Mouse (Mus musculus): ENCODE measurements at regions not wholly inside any gene's neighbourhood (a gene's known extent, or its start where the extent isn't known, plus 50 kb on each side); places are given as distances from the start of the nearest gene placed in this dataset.
"Not testable (repeated sequence)": the region's sequence is repeated elsewhere in the genome, so short reads cannot be mapped to it uniquely, and the experiment has no call there.

DNA sequence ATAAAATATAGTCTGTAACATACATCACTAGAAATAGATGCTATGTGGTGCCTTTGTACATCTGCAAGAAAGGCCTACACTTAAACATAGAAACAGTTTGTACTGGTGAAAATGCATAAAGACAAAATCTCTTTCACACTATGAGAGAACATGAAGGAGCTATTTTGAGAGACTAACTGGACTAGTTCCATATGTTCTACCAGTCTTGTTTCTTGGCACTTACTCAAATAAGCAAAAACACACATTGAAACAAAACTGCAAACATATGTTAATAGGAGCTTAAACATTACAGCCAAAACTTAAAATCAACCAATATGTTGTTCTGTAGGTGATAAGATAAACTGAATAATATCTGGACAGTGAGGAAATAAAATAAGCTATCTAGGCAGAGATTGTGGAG is 1157.1 kb upstream of the Nova1 start:
- ATAC-seq (ENCODE audit: low FRiP score) (no peak), DNase-seq (ENCODE audit: low spot score) (no peak)
- Histone ChIP-seq H3K9me3 (ENCODE audit: low read length) (no peaks in the 10 kb centered on the region), H3K4me1 (ENCODE audit: insufficient read depth, low read length) (no peaks in the 10 kb centered on the region), H3K4me3 (ENCODE audit: low read depth, low read length) (no peak overlapping the region), H3K36me3 (ENCODE audit: insufficient read depth, low read length) (no peaks in the 10 kb centered on the region), H3K9ac (replicated peaks; ENCODE audit: low read length, poor library complexity, severe bottlenecking) (no peak overlapping the region), H3K4me2 (ENCODE audit: low read depth, low read length, poor library complexity, severe bottlenecking) (no peak overlapping the region), H3K27me3 (ENCODE audit: insufficient read depth, low read length) (no peaks in the 10 kb centered on the region), H3K27ac (ENCODE audit: low read depth, low read length) (no peak overlapping the region)
- no peak for TF ChIP-seq CTCF (IDR thresholded peaks at IDR 0.05)

- Histone ChIP-seq H3K4me2 (ENCODE audit: low read depth, low read length, poor library complexity, severe bottlenecking) (no peak overlapping the region), H3K9me3 (ENCODE audit: low read length) (no peaks in the 10 kb centered on the region), H3K4me1 (ENCODE audit: insufficient read depth, low read length) (no peaks in the 10 kb centered on the region), H3K27ac (ENCODE audit: low read depth, low read length) (no peak overlapping the region), H3K27me3 (ENCODE audit: insufficient read depth, low read length) (no peaks in the 10 kb centered on the region), H3K4me3 (ENCODE audit: low read depth, low read length) (no peak overlapping the region), H3K36me3 (ENCODE audit: insufficient read depth, low read length) (no peaks in the 10 kb centered on the region), H3K9ac (replicated peaks; ENCODE audit: low read length, poor library complexity, severe bottlenecking) (no peak overlapping the region)
- 28% methylated on average over 2 of the region's 2 CpGs for WGBS
- no peak for DNase-seq (ENCODE audit: low spot score)
- no peak for TF ChIP-seq CTCF (IDR thresholded peaks at IDR 0.05)
- ATAC-seq (ENCODE audit: low FRiP score) = no peak
Observed at GRCm38 (mm10) chr12:47969655-47970054, 1150.9 kb upstream of the Nova1 start.

GRCm38 (mm10) chr12:47954330-47954729 is 1135.6 kb upstream of the Nova1 start:
- Histone ChIP-seq H3K9me3 (ENCODE audit: low read length) (0 out of 2 replicates have a peak, but pooled peaks cover 4% of the 10 kb centered on the region), H3K36me3 (ENCODE audit: insufficient read depth, low read length) (no peaks in the 10 kb centered on the region), H3K27me3 (ENCODE audit: insufficient read depth, low read length) (no peaks in the 10 kb centered on the region), H3K4me1 (ENCODE audit: insufficient read depth, low read length) (no peaks in the 10 kb centered on the region), H3K4me3 (ENCODE audit: low read depth, low read length) (no peak overlapping the region), H3K4me2 (ENCODE audit: low read depth, low read length, poor library complexity, severe bottlenecking) (no peak overlapping the region), H3K9ac (replicated peaks; ENCODE audit: low read length, poor library complexity, severe bottlenecking) (no peak overlapping the region), H3K27ac (ENCODE audit: low read depth, low read length) (no peak overlapping the region)
- 89% methylated on average over 8 of the region's 8 CpGs for WGBS
- no peak for TF ChIP-seq CTCF (IDR thresholded peaks at IDR 0.05)
- DNase-seq (ENCODE audit: low spot score) (no peak), ATAC-seq (ENCODE audit: low FRiP score) (no peak)

- H3K9ac ChIP-seq (replicated peaks; ENCODE audit: low read length, poor library complexity, severe bottlenecking); DNase-seq (ENCODE audit: low spot score); H3K9me3 ChIP-seq (ENCODE audit: low read length); H3K4me1 ChIP-seq (ENCODE audit: insufficient read depth, low read length); H3K36me3 ChIP-seq (ENCODE audit: insufficient read depth, low read length); ATAC-seq (ENCODE audit: low FRiP score); H3K27ac ChIP-seq (ENCODE audit: low read depth, low read length); H3K4me2 ChIP-seq (ENCODE audit: low read depth, low read length, poor library complexity, severe bottlenecking); H3K27me3 ChIP-seq (ENCODE audit: insufficient read depth, low read length); H3K4me3 ChIP-seq (ENCODE audit: low read depth, low read length): not testable (repeated sequence)
- WGBS = 34% methylated on average over 2 of the region's 2 CpGs
Observed at GRCm38 (mm10) chr12:47939491-47939890, 1120.8 kb upstream of the Nova1 start.

- TF ChIP-seq CTCF (IDR thresholded peaks at IDR 0.05) = no peak
- Histone ChIP-seq H3K36me3 (ENCODE audit: insufficient read depth, low read length) (no peaks in the 10 kb centered on the region), H3K4me2 (ENCODE audit: low read depth, low read length, poor library complexity, severe bottlenecking) (no peak overlapping the region), H3K4me3 (ENCODE audit: low read depth, low read length) (no peak overlapping the region), H3K27ac (ENCODE audit: low read depth, low read length) (no peak overlapping the region), H3K9me3 (ENCODE audit: low read length) (no peaks in the 10 kb centered on the region), H3K9ac (replicated peaks; ENCODE audit: low read length, poor library complexity, severe bottlenecking) (no peak overlapping the region), H3K27me3 (ENCODE audit: insufficient read depth, low read length) (no peaks in the 10 kb centered on the region), H3K4me1 (ENCODE audit: insufficient read depth, low read length) (no peaks in the 10 kb centered on the region)
- WGBS = 54% methylated on average over 2 of the region's 2 CpGs
- DNase-seq (ENCODE audit: low spot score) (no peak), ATAC-seq (ENCODE audit: low FRiP score) (no peak)
Observed at GRCm38 (mm10) chr12:47927007-47927406, 1108.3 kb upstream of the Nova1 start.
